Mouse (Mus musculus) left cerebral cortex, postnatal 36 days (tissue): ENCODE results near the gene Adm. TPM values are rescaled to one million over a fixed set of nuclear protein-coding genes. Genes with fewer than 3 reads are reported as not detected.

Source experiments
- DNase-seq, 2 experiments: peaks; one replicate each; pipeline ENCODE4 v3.0.0; 2021 to 2022; ENCODE audit warnings: low spot score in 2 of 2, mixed read lengths in 1 of 2
- intact Hi-C: fragments of 180-260 bp; cut with DNase I; formaldehyde crosslinking; loops from one replicate; pipeline ENCODE4 v1.15.1; 2025
- total RNA-seq, 2 experiments: library from RNA; stranded (reverse); gene quantifications; 2 replicates each; pipeline ENCODE4 v1.2.3; 2021

Adm gene
- total RNA-seq, 2 experiments from 2014 or later, result 2.4 to 2.9 TPM

DNA sequence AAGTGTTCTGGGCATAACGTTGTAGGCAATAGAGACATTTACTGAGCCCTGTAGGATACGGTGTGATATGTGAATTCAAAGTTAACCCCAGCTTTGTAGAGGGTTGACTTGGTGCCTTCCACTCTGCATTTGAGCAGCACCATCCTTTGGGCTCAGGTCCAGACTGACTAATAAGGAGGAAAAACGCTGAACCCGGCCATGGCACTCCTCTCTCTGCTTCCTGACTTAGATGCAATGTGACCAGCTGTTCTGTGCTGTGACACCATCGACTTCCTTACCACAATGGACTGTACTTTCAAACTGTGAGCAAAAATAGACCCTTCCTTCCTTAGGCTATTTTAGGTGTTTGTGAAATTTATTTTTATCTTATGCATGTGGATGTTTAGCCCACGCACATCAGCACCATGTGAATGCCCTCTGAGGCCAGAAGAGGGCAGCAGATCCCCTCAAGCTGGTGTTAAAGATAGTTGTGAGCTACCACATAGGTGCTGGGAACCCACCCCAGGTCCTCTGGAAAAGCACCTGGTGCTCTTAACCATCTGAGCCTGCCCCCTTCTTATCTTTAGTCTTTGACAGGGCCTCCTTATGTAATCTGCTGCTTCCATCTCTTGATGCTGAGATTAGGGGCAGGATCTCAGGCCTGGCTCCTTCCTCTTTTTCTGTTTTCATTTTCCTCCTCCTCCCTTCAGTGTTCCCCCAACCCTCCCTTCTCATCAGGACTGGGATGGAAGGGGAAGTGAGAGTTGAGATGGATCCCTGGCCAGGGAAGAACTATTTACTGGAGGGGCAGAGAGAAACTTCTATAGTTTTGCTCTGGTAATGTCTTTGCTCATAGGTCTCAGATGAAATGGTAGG lies 21.9 kb downstream of the Adm start:
- intact Hi-C loops, result loop anchor here (5.0 kb wide), 1 partner anchor 362 kb away; no protein-coding TSS in a partner anchor
- no peak for DNase-seq

DNA sequence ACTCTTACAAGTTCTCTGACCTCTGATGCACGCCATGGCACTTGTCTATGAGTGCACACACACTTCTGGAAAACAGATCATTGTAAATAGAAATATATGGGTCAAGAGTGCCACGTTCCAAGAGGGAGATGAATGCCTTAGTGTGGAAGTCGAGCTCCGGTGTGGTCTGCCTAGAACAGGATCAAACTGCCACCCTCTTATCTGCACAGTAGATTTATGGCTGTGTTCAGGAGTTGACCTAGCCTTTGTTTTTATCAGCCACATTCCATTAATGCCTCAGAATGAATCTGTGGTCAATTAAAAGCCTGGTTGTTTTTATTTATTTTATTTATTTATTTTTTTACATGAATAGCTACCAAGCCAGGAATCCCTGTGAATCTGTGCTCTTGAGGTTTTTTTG lies 23.0 kb downstream of the Adm start:
- DNase-seq, result no peak
- intact Hi-C loops, result no loop called here

DNA sequence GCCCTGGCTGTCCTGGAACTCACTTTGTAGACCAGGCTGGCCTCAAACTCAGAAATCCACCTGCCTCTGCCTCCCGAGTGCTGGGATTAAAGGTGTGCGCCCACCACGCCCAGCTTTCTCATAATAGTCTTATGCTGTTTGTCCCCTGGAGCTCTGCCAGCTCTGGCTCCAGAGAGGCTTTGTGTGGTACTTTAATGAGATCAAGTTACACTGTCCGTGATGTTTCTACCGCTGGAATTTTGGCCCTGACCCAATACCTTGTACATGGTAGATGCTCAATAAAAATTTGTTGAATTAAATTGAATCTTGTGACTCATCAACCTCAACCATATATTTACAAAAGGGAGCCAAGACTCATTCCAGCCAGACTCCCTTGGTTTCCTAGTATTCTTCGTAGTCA lies 23.6 kb downstream of the Adm start:
- no peak for DNase-seq
- intact Hi-C loops, result no loop called here

DNA sequence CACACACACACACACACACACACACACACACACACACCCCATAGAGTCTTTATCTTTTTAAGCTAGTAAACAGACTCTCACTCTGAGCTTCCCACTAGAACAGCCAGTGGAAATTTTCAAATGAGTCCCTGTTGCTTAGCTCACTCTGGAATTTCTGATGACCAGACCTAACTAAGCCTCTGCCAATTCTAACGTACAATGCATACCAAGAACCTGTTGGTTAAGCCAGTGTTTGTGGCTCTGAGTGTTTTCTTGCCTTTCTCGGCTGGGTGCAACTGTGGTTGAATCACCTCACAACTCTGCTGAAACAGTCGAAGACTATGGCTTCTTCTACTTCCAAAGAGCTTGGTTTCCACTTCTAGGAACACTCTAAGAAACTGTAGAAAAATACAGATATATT lies 27.8 kb downstream of the Adm start:
- intact Hi-C loops, result no loop called here
- DNase-seq, result no peak

GRCm38 (mm10) chr7:110655966-110656365 lies 28.5 kb downstream of the Adm start:
- no peak for DNase-seq
- intact Hi-C loops, result no loop called here

GRCm38 (mm10) chr7:110658378-110658928 lies 31.0 kb downstream of the Adm start:
- intact Hi-C loops, result no loop called here

GRCm38 (mm10) chr7:110666537-110666936 lies 39.1 kb downstream of the Adm start:
- DNase-seq, result no peak
- intact Hi-C loops, result no loop called here

More at GRCm38 (mm10) chr7:110658378-110658928, 31.0 kb downstream of the Adm start:
- DNase-seq, result no peak

DNA sequence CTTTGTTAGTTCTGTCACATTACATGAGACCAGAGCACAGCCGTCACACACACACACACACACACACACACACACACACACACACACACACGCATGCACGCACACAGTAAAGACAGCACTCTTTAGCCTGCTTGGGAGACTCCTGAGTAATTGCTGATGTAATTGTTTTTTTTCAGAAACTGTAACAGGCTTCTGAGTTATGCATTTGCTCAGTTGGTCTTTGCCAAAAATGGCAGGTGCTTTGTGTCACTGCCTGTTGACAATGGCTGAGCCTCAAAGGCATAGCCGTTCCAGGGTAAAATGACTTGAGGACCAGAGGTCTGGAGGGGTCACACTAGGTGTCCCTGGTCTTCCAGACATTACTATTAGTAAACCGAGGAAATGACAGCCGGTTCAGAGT lies 40.8 kb downstream of the Adm start:
- no peak for DNase-seq
- intact Hi-C loops, result no loop called here

DNA sequence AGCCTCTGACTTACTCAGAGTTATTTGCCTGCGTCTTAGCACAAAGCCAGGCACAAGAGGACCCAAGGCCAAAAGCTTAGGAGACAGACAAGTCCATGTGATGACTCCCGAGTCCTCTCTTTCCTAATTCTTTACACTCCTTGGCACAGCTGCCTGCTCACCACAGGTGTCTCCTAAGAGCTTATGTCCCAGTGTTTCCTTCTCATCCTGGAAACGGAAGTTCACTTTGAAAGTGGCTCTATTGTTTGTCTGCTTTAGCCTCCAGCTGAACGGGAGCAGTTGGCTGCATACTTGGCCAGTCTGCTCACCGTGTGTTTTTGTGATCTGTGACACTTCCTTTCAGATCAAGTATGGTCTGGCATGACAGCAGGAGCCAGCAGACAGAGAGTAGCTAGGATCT lies 41.3 kb downstream of the Adm start:
- DNase-seq, result no peak
- intact Hi-C loops, result no loop called here

DNA sequence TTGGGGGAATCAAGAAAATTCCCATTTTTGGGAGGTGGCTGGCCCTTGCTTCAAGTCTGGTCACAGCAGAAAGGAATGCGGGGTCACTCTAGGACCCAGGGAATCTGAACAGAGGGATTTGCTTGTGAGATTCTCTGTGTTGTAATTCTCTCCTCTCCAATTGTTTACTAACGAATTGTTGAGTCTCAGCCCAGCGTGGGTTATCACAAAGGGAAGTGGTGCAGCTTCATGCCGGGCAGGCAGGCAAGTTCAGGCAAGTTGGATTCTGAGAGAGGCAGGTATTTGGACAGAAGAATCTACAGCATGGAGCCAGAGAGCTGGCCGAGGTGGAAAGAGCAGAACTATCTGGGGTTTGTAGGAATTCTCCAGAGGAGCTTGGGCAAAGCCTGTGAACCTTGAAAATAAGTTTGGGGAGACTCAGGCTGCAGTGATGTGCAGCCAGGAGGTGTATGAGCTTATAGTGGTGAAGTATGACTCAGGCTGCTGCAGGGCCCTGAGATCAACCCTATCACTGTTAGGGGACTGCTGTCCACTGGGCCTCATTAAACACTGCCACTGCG lies 43.7 kb downstream of the Adm start:
- intact Hi-C loops, result no loop called here
- DNase-seq, result no peak

Other genes with a start within 250 kb of the Adm start
- gene Sbf2, start 12.7 kb upstream of the Adm start, total RNA-seq, result 10 to 100 TPM; 46.1 to 69.2 TPM
- gene Ampd3, start 140.5 kb downstream of the Adm start, total RNA-seq, result 10 to 100 TPM; 19.7 to 25.4 TPM
- 10 to 100 TPM; 70.1 to 79.3 TPM for gene Rnf141, start 216.8 kb downstream of the Adm start, total RNA-seq
- gene Lyve1, start 235.6 kb downstream of the Adm start, total RNA-seq, result 1 to 10 TPM in 1 of 2 experiments, under 1 TPM in 1; 0.99 to 2.1 TPM